Mouse (Mus musculus) olfactory bulb, adult 2 months (tissue): ENCODE results near the gene Aldh3b2.

Experiments
- CTCF ChIP-seq: fragments of 200-500 bp; IDR thresholded peaks from 2 replicates; pipeline ENCODE4 v1.5.1; 2012; ENCODE audit warnings: low read depth, mild to moderate bottlenecking, low read length, moderate library complexity; ENCODE audit not compliant: insufficient read depth
- POLR2A ChIP-seq: fragments of 200-500 bp; IDR thresholded peaks from 2 replicates; pipeline ENCODE4 v1.6.1; 2012; ENCODE audit warnings: mild to moderate bottlenecking, low read depth, low read length, moderate library complexity; ENCODE audit not compliant: insufficient read depth

GRCm38 (mm10) chr19:3929211-3929941, 42.8 kb upstream of the Aldh3b2 start, which contains the start of gene Aldh3b1:
- TF ChIP-seq CTCF (no peak), POLR2A (no peak)
